Mouse (Mus musculus) liver, adult (tissue): ENCODE results near the gene Adnp.

Source experiments
- GATA4 ChIP-seq: IDR thresholded peaks from 2 replicates; pipeline ENCODE4 v1.6.1; 2014; ENCODE audit warnings: mild to moderate bottlenecking, low read length; ENCODE audit not compliant: insufficient replicate concordance

The Adnp gene

DNA sequence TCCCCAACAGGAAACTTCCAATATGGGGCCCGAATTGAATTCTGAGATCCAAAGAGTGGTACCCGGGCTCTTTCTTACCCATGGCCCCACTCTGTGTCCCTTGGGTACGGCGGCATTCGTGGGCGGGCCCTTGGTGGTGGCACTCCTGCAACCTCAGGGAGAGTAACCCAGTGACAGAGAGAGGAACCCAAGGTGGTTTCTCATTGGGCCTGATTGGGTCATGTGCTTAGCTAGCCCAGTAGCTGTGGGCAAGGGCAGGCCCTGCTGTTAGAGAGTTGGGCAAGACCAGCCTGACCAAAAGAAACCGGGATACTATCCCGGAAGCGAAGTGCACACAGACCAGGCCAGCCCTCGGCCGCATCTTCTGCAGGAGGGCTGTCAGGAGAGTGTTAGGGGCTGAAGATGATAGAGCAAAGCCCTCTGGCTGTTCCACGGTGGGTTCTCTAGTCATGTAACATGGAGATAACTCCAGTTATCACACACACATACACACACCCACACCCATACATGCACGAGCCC, 36.7 kb downstream of the Adnp start:
- no peak for TF ChIP-seq GATA4

DNA sequence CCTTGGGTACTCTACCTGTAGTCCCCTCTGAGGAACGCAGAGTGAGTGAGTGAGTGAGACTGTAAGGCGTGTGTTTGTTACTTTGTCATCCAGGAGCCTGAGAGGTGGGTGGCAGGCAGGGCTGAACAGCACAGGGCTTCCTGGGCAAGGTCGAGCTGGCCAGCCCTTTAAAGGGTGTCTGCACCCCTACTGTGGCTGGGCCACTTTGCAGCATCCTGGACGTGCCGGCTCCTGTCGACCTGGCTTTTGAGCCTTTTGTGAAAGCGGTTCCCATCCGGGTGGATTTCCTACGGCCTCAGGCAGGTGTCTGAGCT, 37.2 kb downstream of the Adnp start:
- TF ChIP-seq GATA4, result no peak

DNA sequence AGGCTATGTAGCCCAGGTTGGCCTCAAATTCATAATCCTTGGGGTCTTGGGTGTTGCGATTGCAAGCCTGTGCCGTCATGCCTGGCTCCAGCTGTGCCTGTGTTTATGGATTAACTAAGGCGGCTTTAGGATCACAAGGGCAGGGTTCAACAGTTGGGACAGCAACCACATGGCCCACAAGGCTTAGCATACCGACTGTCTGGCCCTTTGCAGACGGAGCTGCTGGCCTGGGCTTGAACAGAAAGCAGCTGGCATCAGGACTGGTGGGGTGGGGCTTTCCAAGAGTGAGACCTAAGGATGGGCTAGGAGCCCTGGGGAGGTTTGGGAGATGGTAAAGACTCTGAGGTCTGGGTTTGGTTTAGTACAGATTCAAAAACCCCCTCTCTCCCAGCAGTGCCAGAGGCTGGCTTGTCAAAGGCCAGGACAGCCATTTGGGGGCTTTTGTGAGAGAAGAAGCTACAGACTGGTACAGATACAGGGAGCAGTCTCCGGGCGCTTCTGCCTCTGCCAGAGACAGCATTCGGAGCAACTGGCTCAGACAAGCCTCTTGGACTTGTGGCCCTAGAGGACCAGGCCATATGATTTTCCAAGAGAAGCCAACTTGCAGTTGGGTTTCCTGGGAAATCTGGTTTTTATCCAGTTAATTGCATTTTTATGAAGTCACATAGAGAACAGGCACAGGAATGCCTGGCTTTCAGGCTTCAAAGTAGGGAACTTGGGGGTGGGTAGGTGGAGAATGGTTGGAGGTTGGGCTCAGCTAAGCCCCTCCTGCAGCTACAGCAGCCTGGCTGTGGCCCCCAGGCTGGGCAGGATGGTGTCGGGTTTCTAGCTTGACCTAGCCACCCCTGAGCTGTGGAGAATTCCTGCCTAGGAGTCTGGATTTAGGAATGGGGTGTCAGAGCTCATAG, 37.8 kb downstream of the Adnp start:
- TF ChIP-seq GATA4, result no peak

DNA sequence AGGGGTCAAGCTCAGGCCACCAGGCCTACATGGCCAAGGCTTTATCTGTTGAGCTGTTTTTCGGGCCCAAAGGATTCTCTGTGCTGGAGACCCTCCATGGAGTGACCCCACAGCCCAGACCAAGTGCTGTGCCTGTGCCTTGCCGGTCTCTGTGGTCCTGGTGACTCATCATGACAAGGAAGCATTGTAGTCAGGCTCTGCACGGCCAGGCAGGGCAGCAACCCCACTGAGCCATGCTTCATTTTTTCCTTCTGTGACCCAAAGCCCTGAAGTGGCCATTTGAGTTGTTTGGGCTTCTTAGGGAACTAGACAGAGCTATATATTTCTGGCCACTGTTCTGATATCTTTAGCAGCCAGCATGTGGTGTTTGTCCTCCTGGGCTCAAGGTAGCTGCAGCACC, 39.1 kb downstream of the Adnp start:
- no peak for TF ChIP-seq GATA4

GRCm38 (mm10) chr2:168166750-168167460, 40.0 kb downstream of the Adnp start:
- TF ChIP-seq GATA4, result no peak

DNA sequence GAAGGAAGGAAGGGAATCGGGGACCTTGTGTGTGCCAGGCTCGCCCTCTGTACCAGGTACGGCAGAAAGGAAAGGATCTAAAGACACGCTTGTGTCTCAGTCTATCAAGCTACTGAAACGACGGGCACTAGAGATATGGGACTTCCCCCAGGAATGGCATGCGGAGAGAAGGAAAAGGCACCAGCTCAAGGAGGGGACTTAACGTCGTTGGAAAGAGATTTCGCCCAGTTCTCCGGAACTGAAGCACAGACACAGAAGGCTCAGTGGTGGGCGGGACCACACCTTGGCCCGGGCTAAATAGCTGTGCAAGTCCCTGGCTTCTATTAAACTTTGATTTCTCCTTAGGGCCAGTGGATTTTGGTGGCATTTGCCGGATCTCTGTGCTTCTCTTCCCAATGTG, 44.9 kb downstream of the Adnp start:
- TF ChIP-seq GATA4, result no peak

DNA sequence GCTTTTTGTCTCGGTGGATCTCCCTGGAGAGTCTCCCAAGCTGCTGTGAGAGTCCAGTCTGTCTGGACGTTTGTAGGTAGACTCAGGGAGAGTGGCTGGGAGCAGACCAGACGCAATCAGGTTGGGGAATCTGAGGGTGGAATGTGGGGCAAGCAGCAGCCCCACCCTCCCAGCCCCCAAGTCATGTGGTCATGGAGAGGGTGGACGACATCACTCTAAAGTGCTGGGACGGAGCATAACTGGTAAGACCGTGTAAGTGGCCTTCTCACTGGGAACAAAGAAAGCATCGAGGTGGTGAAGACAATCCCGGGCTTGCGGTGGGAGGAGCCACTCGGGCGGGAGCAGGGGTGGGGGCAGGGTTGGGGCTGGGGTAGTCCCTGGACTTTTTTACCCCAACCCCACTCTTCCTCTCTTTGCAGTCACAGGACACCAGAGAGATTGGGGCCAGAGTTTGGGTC, 45.4 kb downstream of the Adnp start:
- TF ChIP-seq GATA4, result no peak

DNA sequence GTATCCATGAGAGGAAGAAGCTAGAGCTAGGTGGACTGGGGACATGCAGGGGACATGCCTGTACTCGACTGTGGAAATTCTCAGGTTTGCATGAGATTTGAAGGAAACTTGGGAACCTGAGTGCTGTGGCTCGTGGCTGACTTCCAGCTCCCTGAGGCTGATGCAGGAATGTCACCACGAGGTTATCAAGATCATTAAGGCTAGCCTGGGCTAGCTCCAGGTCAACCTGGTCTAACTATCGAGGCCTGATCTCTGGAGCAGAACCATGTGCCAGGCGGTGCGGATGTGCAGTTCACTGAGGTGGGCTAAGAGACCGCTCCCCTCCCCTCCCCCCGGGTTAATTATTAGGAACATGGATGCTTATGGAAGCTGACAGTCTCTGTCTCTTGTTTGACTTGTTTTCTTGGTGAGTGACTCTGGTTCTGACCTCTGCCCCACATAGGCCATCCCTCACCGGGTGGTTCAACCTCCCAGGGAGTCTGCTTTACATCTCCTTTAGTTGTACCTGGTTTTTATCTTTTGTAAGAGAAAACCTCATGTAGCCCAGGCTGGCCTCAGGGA, 46.5 kb downstream of the Adnp start:
- TF ChIP-seq GATA4, result no peak

GRCm38 (mm10) chr2:168158911-168159711, 47.8 kb downstream of the Adnp start:
- TF ChIP-seq GATA4, result no peak

- TF ChIP-seq GATA4, result no peak
Observed at GRCm38 (mm10) chr2:168156361-168156760, 50.6 kb downstream of the Adnp start.

- no peak for TF ChIP-seq GATA4
Observed at GRCm38 (mm10) chr2:168155666-168156065, 51.2 kb downstream of the Adnp start.

DNA sequence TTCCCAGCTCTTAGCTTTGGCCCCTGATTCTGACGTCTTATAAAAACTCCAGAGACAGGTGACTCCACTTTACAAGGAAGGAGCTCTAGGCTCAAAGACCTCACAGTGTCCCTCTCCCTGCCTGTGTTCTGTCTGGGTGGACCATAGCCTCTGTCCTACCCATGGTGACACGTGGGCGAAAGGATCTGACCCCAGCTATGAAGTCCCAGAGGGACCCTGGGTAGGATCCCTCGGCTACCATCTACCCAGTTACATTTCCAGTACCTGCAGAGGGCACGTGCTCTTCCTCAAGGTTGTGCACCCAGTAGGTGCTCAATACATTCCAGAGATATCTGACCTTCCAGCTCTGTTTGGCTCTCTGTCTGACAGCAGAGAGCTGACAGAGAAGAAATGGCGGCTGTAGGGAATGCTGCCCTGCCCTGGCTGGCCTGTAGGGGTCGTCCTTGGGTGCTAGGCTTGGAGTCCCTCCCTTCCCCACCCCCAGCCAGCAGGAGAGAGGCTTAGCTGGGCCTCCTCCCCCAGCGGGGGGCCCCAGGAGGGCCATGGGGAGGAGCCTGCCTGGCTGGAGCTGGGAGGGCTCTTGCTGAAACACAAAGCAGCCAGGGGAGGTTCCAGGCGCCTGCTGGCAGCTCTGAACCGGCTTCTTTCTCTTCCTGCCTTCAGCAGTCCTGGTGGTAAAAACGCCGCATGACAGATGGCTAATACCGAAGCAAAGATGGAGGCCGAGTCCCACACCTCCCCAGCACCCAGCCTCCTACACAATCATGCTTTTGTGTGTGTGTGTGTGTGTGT, 52.6 kb downstream of the Adnp start:
- no peak for TF ChIP-seq GATA4

DNA sequence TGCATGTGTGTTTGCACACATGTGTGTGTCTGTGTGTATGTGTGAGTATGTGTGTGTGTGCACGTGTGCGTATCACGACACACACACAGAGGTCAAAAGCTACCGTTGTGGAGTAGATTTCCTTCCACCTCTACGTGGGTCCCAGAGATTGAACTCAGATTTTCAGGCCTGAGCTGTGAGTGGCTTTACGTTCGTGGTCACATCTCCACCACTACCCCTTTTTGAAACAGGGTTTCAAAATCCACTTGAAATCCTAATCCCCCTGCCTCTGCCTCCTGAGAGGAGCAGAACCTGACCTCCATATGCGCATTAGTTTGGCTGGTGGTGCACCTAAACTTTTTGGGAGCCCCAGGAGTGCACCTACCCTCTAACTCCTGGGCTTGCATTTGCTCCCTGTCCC, 57.7 kb downstream of the Adnp start:
- no peak for TF ChIP-seq GATA4

- no peak for TF ChIP-seq GATA4
Observed at GRCm38 (mm10) chr2:168147722-168148432, 59.0 kb downstream of the Adnp start.
